Mouse (Mus musculus): Measurements from ENCODE around the gene Ttc6.

GRCm38 (mm10) chr12:57550181-57550808 is 13.6 kb upstream of the Ttc6 start:
- TF ChIP-seq USF1 (IDR thresholded peaks at IDR 0.05; ENCODE audit: low read depth) (no peak), CTCF (IDR thresholded peaks at IDR 0.05; ENCODE audit: control insufficient read depth, insufficient read depth, insufficient read length) (no peak), MAX (IDR thresholded peaks at IDR 0.05) (no peak)

Data from C2C12 (cell line).